Mouse (Mus musculus): Measurements from ENCODE around the gene Mlana. TPM values are rescaled to one million over a fixed set of nuclear protein-coding genes. Genes with fewer than 3 reads are reported as not detected.

Gene Mlana
- polyA plus RNA-seq, 1 experiment from 2014 or later: not detected

- H3K27me3 ChIP-seq: no peaks in the 10 kb centered on the region
- H3K9me3 ChIP-seq: no peaks in the 10 kb centered on the region
- no peaks in the 10 kb centered on the region for H3K36me3 ChIP-seq
- H3K4me1 ChIP-seq (replicated peaks): no peaks in the 10 kb centered on the region
- no peak overlapping the region for H3K4me3 ChIP-seq (replicated peaks)
- H3K27ac ChIP-seq: no peak overlapping the region
- no peak overlapping the region for H3K9ac ChIP-seq (replicated peaks)
- no peak overlapping the region for H3K4me2 ChIP-seq
- no peak for ATAC-seq (ENCODE audit: insufficient number of reproducible peaks, insufficient read depth, low FRiP score, low TSS enrichment, low read depth)
- 87% methylated on average over 9 of the region's 9 CpGs for WGBS
These were observed 9.8 kb downstream of the Mlana start for GRCm38 (mm10) chr19:29707314-29707898.

DNA sequence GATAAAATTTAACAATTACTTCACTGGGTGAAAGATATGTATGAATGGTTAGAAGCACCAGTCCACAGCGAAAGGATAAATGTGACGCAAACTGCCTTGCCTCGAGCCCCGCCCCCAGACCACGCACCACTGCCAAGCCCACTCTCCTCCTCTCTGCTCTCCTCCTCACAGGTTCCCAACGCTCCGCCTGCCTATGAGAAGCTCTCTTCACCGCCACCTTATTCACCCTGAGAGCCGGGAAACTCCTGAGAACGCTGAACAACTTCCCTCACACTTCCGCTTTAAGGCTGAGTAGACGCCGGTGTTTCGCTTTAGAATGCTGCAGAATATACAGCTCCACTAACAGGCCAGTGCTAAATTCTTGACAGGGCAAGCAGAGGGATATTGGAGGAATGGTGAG, 10.4 kb downstream of the Mlana start:
- H3K4me1 ChIP-seq (replicated peaks): no peaks in the 10 kb centered on the region
- WGBS: 57% methylated on average over 14 of the region's 14 CpGs
- H3K27ac ChIP-seq: no peak overlapping the region
- H3K27me3 ChIP-seq: no peaks in the 10 kb centered on the region
- H3K4me2 ChIP-seq: peak overlapping the region; percentile 24
- no peaks in the 10 kb centered on the region for H3K36me3 ChIP-seq
- H3K9me3 ChIP-seq: no peaks in the 10 kb centered on the region
- H3K4me3 ChIP-seq (replicated peaks): no peak overlapping the region
- ATAC-seq (ENCODE audit: insufficient number of reproducible peaks, insufficient read depth, low FRiP score, low TSS enrichment, low read depth): no peak
- H3K9ac ChIP-seq (replicated peaks): no peak overlapping the region

GRCm38 (mm10) chr19:29708461-29708860, 10.8 kb downstream of the Mlana start:
- 72% methylated on average over 5 of the region's 5 CpGs for WGBS
- no peaks in the 10 kb centered on the region for H3K36me3 ChIP-seq
- H3K4me2 ChIP-seq: 0 out of 2 replicates have a peak overlapping the region, but pooled peaks have one; percentile 24
- H3K9me3 ChIP-seq: no peaks in the 10 kb centered on the region
- no peak overlapping the region for H3K9ac ChIP-seq (replicated peaks)
- no peaks in the 10 kb centered on the region for H3K4me1 ChIP-seq (replicated peaks)
- ATAC-seq (ENCODE audit: insufficient number of reproducible peaks, insufficient read depth, low FRiP score, low TSS enrichment, low read depth): no peak
- no peak overlapping the region for H3K27ac ChIP-seq
- H3K27me3 ChIP-seq: no peaks in the 10 kb centered on the region
- no peak overlapping the region for H3K4me3 ChIP-seq (replicated peaks)

- no peaks in the 10 kb centered on the region for H3K4me1 ChIP-seq (replicated peaks)
- H3K4me3 ChIP-seq (replicated peaks): no peak overlapping the region
- 76% methylated on average over 3 of the region's 3 CpGs for WGBS
- no peak overlapping the region for H3K27ac ChIP-seq
- no peaks in the 10 kb centered on the region for H3K27me3 ChIP-seq
- H3K4me2 ChIP-seq: no peak overlapping the region
- ATAC-seq (ENCODE audit: insufficient number of reproducible peaks, insufficient read depth, low FRiP score, low TSS enrichment, low read depth): no peak
- H3K36me3 ChIP-seq: no peaks in the 10 kb centered on the region
- no peaks in the 10 kb centered on the region for H3K9me3 ChIP-seq
- no peak overlapping the region for H3K9ac ChIP-seq (replicated peaks)
These were observed 11.8 kb downstream of the Mlana start for GRCm38 (mm10) chr19:29709461-29709860.

GRCm38 (mm10) chr19:29713451-29713850, 15.8 kb downstream of the Mlana start:
- H3K9me3 ChIP-seq: no peaks in the 10 kb centered on the region
- no peak overlapping the region for H3K4me2 ChIP-seq
- H3K36me3 ChIP-seq: peaks cover 29% of the 10 kb centered on the region
- no peaks in the 10 kb centered on the region for H3K4me1 ChIP-seq (replicated peaks)
- no peak overlapping the region for H3K9ac ChIP-seq (replicated peaks)
- no peak for ATAC-seq (ENCODE audit: insufficient number of reproducible peaks, insufficient read depth, low FRiP score, low TSS enrichment, low read depth)
- H3K27ac ChIP-seq: no peak overlapping the region
- no peak overlapping the region for H3K4me3 ChIP-seq (replicated peaks)
- no peaks in the 10 kb centered on the region for H3K27me3 ChIP-seq
- 89% methylated on average over 4 of the region's 4 CpGs for WGBS

DNA sequence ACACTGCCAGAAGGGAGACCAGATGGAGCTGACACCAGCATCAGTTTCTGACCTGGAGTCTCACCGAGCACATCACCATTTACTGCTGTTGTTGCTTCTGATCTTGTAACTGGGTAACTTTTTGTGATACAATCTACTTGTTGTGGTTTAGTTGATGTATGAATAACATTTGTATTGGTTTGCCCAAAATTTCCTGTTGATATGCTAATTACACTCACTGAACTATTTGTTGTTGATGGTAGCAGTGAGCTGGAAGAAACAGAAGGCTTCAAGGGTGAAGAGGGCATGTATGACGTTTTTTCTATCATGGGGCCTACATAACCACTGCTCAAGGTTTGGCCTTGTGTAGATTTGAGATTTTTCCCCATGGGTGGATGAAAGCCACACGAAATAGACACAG, 20.2 kb downstream of the Mlana start:
- Histone ChIP-seq H3K4me2 (no peak overlapping the region), H3K27me3 (no peaks in the 10 kb centered on the region), H3K36me3 (peaks cover 46% of the 10 kb centered on the region), H3K27ac (no peak overlapping the region), H3K9ac (replicated peaks) (no peak overlapping the region), H3K4me1 (replicated peaks) (no peaks in the 10 kb centered on the region), H3K4me3 (replicated peaks) (no peak overlapping the region), H3K9me3 (no peaks in the 10 kb centered on the region)
- no peak for ATAC-seq (ENCODE audit: insufficient number of reproducible peaks, insufficient read depth, low FRiP score, low TSS enrichment, low read depth)
- WGBS: 91% methylated on average over 3 of the region's 3 CpGs

- H3K9ac ChIP-seq (replicated peaks): no peak overlapping the region
- 94% methylated on average over 3 of the region's 3 CpGs for WGBS
- H3K4me2 ChIP-seq: no peak overlapping the region
- H3K4me1 ChIP-seq (replicated peaks): no peaks in the 10 kb centered on the region
- H3K36me3 ChIP-seq: peaks cover 46% of the 10 kb centered on the region
- no peaks in the 10 kb centered on the region for H3K9me3 ChIP-seq
- H3K4me3 ChIP-seq (replicated peaks): no peak overlapping the region
- H3K27me3 ChIP-seq: no peaks in the 10 kb centered on the region
- no peak overlapping the region for H3K27ac ChIP-seq
- ATAC-seq (ENCODE audit: insufficient number of reproducible peaks, insufficient read depth, low FRiP score, low TSS enrichment, low read depth): no peak
These were observed 20.9 kb downstream of the Mlana start for GRCm38 (mm10) chr19:29718476-29718875.

GRCm38 (mm10) chr19:29735421-29735820, 37.8 kb downstream of the Mlana start:
- no peak for ATAC-seq (ENCODE audit: insufficient number of reproducible peaks, insufficient read depth, low FRiP score, low TSS enrichment, low read depth)
- WGBS: 78% methylated on average over 3 of the region's 3 CpGs
- no peak overlapping the region for H3K9ac ChIP-seq (replicated peaks)
- H3K4me3 ChIP-seq (replicated peaks): no peak overlapping the region
- H3K27me3 ChIP-seq: no peaks in the 10 kb centered on the region
- H3K27ac ChIP-seq: no peak overlapping the region
- H3K4me2 ChIP-seq: no peak overlapping the region
- H3K36me3 ChIP-seq: no peaks in the 10 kb centered on the region
- H3K9me3 ChIP-seq: no peaks in the 10 kb centered on the region
- no peaks in the 10 kb centered on the region for H3K4me1 ChIP-seq (replicated peaks)

DNA sequence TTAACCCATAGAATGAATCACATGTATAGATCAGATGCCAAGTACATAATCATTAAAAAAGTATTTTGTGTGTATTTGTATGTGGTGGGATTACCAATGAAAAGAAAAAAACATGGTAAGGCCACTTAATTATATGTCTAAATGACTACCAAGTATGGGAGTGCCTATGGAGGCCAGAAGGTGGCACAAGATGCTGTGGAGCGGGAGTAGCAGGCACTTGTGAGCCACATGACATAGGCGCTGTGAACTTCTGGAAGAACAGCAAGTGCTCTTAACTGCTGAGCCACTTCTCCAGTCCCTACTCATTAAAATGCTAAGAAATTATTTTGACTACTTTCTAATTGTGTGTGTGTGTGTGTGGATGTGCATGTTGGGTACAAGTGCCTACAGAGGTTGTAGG, 42.0 kb downstream of the Mlana start:
- no peaks in the 10 kb centered on the region for H3K4me1 ChIP-seq (replicated peaks)
- no peaks in the 10 kb centered on the region for H3K36me3 ChIP-seq
- ATAC-seq (ENCODE audit: insufficient number of reproducible peaks, insufficient read depth, low FRiP score, low TSS enrichment, low read depth): no peak
- no peaks in the 10 kb centered on the region for H3K27me3 ChIP-seq
- no peaks in the 10 kb centered on the region for H3K9me3 ChIP-seq
- no peak overlapping the region for H3K27ac ChIP-seq
- no peak overlapping the region for H3K9ac ChIP-seq (replicated peaks)
- 81% methylated on average over 2 of the region's 2 CpGs for WGBS
- no peak overlapping the region for H3K4me2 ChIP-seq
- no peak overlapping the region for H3K4me3 ChIP-seq (replicated peaks)

DNA sequence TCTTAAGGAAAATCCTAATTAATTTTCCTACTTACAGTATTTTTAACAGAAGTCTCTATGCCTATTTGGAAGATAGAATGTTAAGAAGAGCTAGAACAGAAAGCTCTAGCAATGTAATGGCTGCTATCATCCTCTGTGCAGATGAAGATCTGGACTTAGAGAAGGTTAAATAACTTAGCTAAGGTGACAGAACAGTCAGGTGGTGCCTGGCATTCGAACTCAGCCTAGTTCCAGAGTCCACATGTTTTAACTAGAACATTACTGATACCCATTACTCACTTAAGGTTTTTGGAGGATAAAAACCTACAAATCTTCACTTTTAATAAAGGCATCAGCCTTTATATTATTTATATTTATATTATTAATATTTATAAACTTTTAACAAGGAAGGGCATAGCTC, 43.0 kb downstream of the Mlana start:
- Histone ChIP-seq H3K9me3 (no peaks in the 10 kb centered on the region), H3K27ac (no peak overlapping the region), H3K4me2 (no peak overlapping the region), H3K9ac (replicated peaks) (no peak overlapping the region), H3K36me3 (no peaks in the 10 kb centered on the region), H3K4me3 (replicated peaks) (no peak overlapping the region), H3K27me3 (no peaks in the 10 kb centered on the region), H3K4me1 (replicated peaks) (no peaks in the 10 kb centered on the region)
- WGBS: 78% methylated on average over 1 of the region's 1 CpGs
- no peak for ATAC-seq (ENCODE audit: insufficient number of reproducible peaks, insufficient read depth, low FRiP score, low TSS enrichment, low read depth)

DNA sequence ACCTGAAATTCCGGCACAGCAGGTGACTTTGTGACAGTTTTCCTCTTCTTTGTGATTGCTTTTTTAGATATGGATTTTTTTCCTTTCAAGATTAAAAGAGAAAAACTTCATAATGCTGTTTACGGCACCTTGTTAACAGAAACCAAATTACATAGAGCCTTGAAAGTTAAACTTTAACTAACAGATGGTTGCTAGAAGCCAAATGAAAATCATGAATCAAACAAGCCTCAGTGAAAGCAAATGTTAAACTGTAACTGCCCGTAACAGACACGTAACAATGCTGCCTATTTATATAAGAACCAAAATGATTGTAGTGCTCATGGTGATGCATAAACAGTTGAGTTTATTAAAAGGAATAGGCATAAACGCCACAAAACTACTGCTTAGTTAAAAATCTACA, 45.9 kb downstream of the Mlana start:
- WGBS: 66% methylated on average over 5 of the region's 5 CpGs
- no peak for ATAC-seq (ENCODE audit: insufficient number of reproducible peaks, insufficient read depth, low FRiP score, low TSS enrichment, low read depth)

DNA sequence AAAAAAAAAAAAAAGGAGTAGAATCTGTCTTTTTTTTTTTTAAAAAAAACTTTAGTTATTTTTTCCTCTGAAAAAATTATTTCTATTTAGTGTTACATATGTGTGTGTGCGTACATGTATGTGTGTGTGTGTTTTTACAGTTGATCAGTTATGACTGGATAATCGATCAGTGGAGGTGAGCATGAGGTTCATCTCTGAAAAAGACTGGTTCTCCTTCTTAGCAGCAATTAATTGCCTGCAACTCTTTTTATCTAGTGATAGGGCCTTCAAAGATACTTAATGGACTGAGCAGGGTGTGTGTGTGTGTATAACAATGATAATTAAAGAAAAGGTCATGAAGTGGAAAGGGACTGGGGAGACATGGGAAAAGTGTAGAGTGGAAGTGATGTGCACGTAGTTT, 53.4 kb downstream of the Mlana start:
- H3K9me3 ChIP-seq: no peaks in the 10 kb centered on the region
- no peak for ATAC-seq (ENCODE audit: insufficient number of reproducible peaks, insufficient read depth, low FRiP score, low TSS enrichment, low read depth)
- H3K27ac ChIP-seq: no peak overlapping the region
- H3K4me2 ChIP-seq: no peak overlapping the region
- WGBS: 93% methylated on average over 3 of the region's 3 CpGs
- no peaks in the 10 kb centered on the region for H3K27me3 ChIP-seq
- no peaks in the 10 kb centered on the region for H3K4me1 ChIP-seq (replicated peaks)
- H3K9ac ChIP-seq (replicated peaks): no peak overlapping the region
- H3K36me3 ChIP-seq: peaks cover 5% of the 10 kb centered on the region; the same call in 1 of the 2 replicates
- H3K4me3 ChIP-seq (replicated peaks): no peak overlapping the region

More for the DNA sequence above, 45.9 kb downstream of the Mlana start:
- no peak overlapping the region for H3K4me3 ChIP-seq (replicated peaks)
- H3K9me3 ChIP-seq: no peaks in the 10 kb centered on the region
- no peaks in the 10 kb centered on the region for H3K27me3 ChIP-seq
- H3K36me3 ChIP-seq: peaks cover 5% of the 10 kb centered on the region; the same call in 1 of the 2 replicates
- H3K4me1 ChIP-seq (replicated peaks): no peaks in the 10 kb centered on the region
- H3K27ac ChIP-seq: no peak overlapping the region
- no peak overlapping the region for H3K4me2 ChIP-seq
- no peak overlapping the region for H3K9ac ChIP-seq (replicated peaks)

Measured in limb, embryonic 12.5 days (tissue).